Mouse (Mus musculus) bone marrow, adult 2 months (tissue): Measurements from ENCODE around the gene Eif2d. TPM values are rescaled to one million over a fixed set of nuclear protein-coding genes. Genes with fewer than 3 reads are reported as not detected.
"Not testable (repeated sequence)": the region's sequence is repeated elsewhere in the genome, so short reads cannot be mapped to it uniquely, and the experiment has no call there.

ENCODE experiments used
- H3K27ac ChIP-seq: fragments of 200-500 bp; 2 replicates; pipeline ENCODE4 v1.5.1; 2012; ENCODE audit warnings: low read depth, mild to moderate bottlenecking, control low read depth, inconsistent platforms, low read length; ENCODE audit not compliant: control insufficient read depth, poor library complexity, insufficient read depth
- H3K4me1 ChIP-seq: fragments of 200-500 bp; 2 replicates; pipeline ENCODE4 v1.6.1; 2011; ENCODE audit warnings: low read length; ENCODE audit not compliant: control insufficient read depth, insufficient read depth
- H3K4me3 ChIP-seq: fragments of 200-500 bp; replicated peaks from 2 replicates; pipeline ENCODE3; 2011; ENCODE audit warnings: mild to moderate bottlenecking, low read depth, low read length, control low read depth; ENCODE audit not compliant: control insufficient read depth
- CTCF ChIP-seq: fragments of 200-500 bp; IDR thresholded peaks from 2 replicates; pipeline ENCODE4 v1.5.1; 2011; ENCODE audit warnings: low read length, control low read depth; ENCODE audit not compliant: control insufficient read depth, insufficient read depth
- POLR2A ChIP-seq: fragments of 200-500 bp; IDR thresholded peaks from 2 replicates; pipeline ENCODE4 v1.6.1; 2011; ENCODE audit warnings: low read depth, mild to moderate bottlenecking, control low read depth, low read length, borderline replicate concordance; ENCODE audit not compliant: control insufficient read depth
- WGBS: fragments of 180-500 bp; shearing (Covaris S2); methylation state at CpG from one replicate; pipeline ENCODE4 v1.1.7; 2018; 5-methylcytosine and 5-hydroxymethylcytosine counted together
- polyA plus RNA-seq: library from polyadenylated mRNA; stranded (reverse); fragments of >200 nt; gene quantifications from 2 replicates; pipeline ENCODE4 v1.2.4, GENCODE M21; 2011; ENCODE audit warnings: low replicate concordance; ENCODE audit not compliant: missing spikeins, insufficient read depth, insufficient read length

The Eif2d gene
- polyA plus RNA-seq, 1 experiment: 25.3 TPM

DNA sequence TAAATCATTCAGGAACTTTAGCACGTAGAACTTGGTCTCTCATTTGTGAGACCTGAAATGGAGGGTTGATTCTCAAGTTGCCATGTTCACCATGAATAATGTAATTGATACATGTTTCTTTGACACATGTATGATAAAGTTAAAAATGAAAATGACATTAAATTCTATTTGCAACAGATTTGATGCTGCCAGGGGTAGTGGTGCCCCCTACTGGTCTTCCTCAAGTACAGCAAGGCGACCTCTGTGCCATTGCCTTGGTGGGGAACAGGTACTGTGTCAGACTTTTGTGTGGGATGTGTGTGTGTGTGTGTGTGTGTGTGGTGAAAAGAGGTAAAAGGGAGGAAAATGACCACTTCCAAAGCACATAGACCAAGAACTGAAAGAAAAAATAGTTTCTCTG, 2.5 kb downstream of the Eif2d start:
- Histone ChIP-seq H3K4me1 (no peaks in the 10 kb centered on the region; the same call in 1 of the 2 replicates), H3K27ac (no peak overlapping the region), H3K4me3 (no peak overlapping the region)
- TF ChIP-seq POLR2A: no peak
- peak; percentile 90 for TF ChIP-seq CTCF
- 50% methylated on average over 2 of the region's 2 CpGs for WGBS

DNA sequence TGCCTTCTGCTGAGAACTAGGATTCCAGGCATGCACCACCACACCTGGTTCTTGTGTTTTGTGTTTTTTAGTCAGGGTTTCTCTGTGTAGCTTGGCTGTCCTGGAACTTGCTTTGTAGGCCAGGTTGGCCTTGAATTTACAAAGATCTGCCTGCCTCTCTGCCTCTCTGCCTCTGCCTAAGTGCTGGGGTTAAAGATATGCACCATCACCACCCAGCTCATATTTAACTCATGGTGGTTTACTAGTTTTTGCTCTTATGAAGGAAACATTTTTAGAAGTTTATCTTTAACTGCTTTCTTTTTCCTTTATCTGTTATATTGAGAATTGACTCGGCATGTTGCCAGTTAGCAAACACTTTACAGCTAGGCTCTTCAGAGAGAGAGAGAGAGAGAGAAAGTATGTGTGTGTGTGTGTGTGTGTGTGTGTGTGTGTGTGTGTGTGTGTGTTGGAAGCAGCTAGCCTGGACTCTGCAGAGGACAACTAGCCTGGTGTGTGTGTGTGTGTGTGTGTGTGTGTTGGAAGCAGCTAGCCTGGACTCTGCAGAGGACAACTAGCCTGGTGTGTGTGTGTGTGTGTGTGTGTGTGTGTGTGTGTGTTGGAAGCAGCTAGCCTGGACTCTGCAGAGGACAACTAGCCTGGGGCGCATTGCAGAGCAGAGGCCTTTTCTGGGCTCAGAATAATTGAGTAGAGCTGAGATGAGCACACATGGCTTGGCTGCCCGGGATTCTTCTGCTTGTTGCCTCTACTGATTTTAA, 6.8 kb downstream of the Eif2d start:
- WGBS: 75% methylated on average over 3 of the region's 3 CpGs
- not testable (repeated sequence) for H3K4me3 ChIP-seq, H3K27ac ChIP-seq, H3K4me1 ChIP-seq

DNA sequence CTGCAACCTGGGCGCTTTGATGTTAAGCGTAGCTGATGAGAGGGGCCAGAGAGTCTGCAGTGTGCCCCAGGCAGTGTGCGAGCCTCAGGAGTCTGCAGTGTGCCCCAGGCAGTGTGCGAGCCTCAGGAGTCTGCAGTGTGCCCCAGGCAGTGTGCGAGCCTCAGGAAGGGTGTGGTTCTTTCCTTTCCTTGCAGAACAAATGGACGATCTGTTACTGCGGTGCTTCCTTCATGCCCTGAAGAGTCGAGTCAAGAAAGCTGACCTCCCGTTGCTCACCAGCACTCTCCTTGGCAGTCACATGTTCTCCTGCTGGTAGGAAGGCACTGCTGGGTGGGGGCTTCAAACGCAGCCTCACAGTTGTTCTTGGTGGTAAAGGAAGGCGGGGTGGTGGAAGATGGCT, 8.1 kb downstream of the Eif2d start:
- Histone ChIP-seq H3K4me3 (no peak overlapping the region), H3K4me1 (peaks cover 1% of the 10 kb centered on the region), H3K27ac (no peak overlapping the region)
- WGBS: 62% methylated on average over 11 of the region's 11 CpGs
- no peak for TF ChIP-seq CTCF
- TF ChIP-seq POLR2A: no peak

DNA sequence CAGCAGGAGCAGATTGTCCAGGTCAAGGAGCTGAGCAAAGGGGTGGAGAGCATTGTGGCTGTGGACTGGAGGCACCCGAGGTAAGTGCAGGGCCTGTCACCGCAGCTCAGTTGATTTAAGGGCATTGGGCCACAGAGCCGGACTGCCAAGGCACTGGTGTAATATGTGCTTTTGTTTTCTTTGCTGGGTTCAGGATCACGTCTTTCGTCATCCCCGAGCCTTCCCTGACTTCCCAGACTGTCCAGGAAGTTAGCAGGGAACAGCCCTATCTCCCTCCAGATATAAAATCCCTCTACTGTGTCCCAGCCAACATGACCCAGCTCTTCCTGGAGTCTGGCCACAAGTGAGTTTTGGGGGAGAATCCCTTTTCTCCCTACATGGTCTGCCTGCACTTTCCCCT, 11.4 kb downstream of the Eif2d start:
- Histone ChIP-seq H3K4me1 (peaks cover 1% of the 10 kb centered on the region), H3K4me3 (no peak overlapping the region), H3K27ac (no peak overlapping the region)
- 83% methylated on average over 6 of the region's 6 CpGs for WGBS
- TF ChIP-seq POLR2A (no peak), CTCF (no peak)

DNA sequence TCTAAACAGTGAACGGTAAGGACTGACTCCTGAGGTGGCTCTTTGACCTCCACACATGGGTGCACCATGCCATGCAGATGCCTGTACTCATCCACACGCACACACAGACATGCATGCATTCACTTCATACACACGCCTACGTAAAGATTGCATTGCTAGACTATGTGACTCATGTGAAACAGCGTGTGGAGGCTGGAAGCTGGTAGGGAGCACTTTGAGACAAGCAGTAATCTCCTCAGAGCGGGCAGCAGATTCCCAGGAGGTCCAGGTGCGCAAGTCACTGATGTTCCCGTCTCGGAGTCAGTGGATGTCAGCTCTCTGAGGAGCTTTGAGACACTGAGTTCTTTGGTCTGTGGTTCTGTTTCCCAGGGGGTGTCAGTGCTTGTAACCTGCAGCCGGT, 14.6 kb downstream of the Eif2d start:
- Histone ChIP-seq H3K27ac (no peak overlapping the region), H3K4me3 (no peak overlapping the region), H3K4me1 (no peaks in the 10 kb centered on the region; the same call in 1 of the 2 replicates)
- TF ChIP-seq CTCF (no peak), POLR2A (no peak)
- WGBS: 96% methylated on average over 10 of the region's 10 CpGs

DNA sequence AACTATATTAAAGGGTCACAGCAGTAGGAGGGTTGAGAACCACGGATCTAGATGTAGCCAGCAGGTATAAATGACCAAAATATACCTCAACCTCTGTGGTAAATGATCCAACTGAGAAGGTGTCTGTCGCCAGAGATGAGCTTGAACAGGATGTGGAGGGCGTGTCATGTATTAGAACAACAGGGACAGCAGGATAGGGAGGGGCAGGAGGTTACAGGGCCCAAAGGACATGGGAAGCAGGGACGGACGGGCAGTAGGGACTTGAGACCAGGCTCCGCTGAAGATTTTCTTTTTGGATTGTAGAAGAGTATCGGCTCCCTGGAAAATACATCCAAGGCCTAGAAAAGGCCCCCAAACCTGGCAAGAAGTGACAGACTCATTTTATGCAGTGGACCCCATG, 20.0 kb downstream of the Eif2d start:
- peaks cover 4% of the 10 kb centered on the region for H3K4me1 ChIP-seq
- H3K4me3 ChIP-seq: no peak overlapping the region
- no peak overlapping the region for H3K27ac ChIP-seq
- TF ChIP-seq CTCF: no peak
- TF ChIP-seq POLR2A: no peak
- 76% methylated on average over 7 of the region's 7 CpGs for WGBS

DNA sequence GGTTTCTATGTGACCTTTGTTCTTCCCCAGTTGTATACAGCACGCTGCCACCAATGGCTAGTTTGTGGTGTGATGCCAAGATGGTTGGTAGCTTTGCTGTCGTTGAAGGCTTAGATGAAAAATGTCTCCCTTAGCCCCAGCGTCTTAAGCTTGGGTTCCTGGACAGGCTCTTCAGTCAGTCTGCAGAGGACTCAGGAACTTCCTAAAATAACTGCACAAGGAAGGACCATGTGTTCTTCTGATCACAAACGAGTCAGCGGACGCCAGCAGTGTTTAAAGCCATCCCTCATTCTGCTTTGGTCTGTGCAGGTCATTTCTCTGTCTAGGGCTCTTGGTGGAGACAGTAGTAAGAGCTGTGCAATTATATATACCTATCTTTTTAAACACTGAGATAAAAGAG, 20.8 kb downstream of the Eif2d start:
- no peak for TF ChIP-seq CTCF
- TF ChIP-seq POLR2A: no peak
- peaks cover 4% of the 10 kb centered on the region for H3K4me1 ChIP-seq
- no peak overlapping the region for H3K4me3 ChIP-seq
- 32% methylated on average over 6 of the region's 6 CpGs for WGBS
- H3K27ac ChIP-seq: no peak overlapping the region

DNA sequence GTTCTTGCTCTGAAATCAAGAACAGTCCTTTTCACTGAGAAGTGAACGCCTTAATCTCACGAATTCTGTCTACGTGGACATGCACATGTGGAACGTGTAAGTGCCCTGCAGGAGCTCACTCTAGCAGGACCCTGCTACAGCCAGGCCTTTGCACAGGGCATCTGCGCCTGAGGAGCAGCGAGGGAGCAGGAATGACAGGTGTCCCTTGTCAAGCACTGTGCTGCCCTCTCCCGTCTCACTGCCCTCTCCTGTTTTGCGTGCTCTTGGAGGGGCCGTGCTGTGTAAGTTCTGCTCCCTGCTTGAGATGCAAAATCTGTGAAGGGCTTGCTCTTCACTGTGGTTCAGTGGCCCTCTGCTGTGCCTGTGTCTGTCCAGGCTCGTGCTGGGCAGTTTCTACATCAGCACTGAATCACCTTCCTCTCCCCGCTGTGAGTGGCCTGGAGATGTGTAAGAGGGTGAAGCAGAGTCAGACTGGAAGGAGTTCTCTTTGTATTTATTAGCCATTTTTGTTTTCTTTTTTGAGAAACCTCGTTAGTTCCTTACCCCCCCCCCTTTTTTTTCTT, 21.4 kb downstream of the Eif2d start:
- H3K4me3 ChIP-seq: no peak overlapping the region
- H3K27ac ChIP-seq: no peak overlapping the region
- WGBS: 71% methylated on average over 12 of the region's 12 CpGs
- peaks cover 4% of the 10 kb centered on the region for H3K4me1 ChIP-seq
- TF ChIP-seq POLR2A (no peak), CTCF (no peak)

DNA sequence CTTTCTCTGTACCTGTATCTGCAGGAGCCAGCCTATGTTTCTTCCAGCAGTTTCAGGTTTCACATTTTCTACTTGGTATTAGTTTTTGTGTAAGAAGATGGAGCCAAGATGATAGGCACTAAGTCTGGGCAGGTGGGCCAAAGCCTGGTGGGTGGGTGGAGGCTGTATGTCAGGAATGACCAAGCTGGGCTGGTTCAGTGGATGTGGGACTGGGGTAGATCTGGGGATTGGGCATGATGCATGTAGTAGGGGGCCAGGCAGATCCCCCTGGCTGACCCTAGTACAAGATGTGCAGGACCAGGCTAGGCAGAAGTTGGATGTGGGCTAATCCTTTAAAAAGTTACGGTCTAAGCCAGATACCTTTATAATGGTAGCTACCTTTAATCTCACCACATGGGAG, 22.2 kb downstream of the Eif2d start:
- 92% methylated on average over 1 of the region's 1 CpGs for WGBS
- H3K4me3 ChIP-seq: no peak overlapping the region
- peaks cover 4% of the 10 kb centered on the region for H3K4me1 ChIP-seq
- no peak for TF ChIP-seq CTCF
- no peak for TF ChIP-seq POLR2A
- no peak overlapping the region for H3K27ac ChIP-seq
